Mouse (Mus musculus) bone marrow macrophage, adult 2 months (primary cell): ENCODE data around the gene Tcaim.

Experiments
- CTCF ChIP-seq: IDR thresholded peaks from 2 replicates; pipeline ENCODE4 v1.5.1; 2012; ENCODE audit warnings: low read depth, mild to moderate bottlenecking, low read length, moderate library complexity
- POLR2A ChIP-seq: IDR thresholded peaks from 2 replicates; pipeline ENCODE4 v1.6.1; 2012; ENCODE audit warnings: mild to moderate bottlenecking, low read depth, low read length, borderline replicate concordance

DNA sequence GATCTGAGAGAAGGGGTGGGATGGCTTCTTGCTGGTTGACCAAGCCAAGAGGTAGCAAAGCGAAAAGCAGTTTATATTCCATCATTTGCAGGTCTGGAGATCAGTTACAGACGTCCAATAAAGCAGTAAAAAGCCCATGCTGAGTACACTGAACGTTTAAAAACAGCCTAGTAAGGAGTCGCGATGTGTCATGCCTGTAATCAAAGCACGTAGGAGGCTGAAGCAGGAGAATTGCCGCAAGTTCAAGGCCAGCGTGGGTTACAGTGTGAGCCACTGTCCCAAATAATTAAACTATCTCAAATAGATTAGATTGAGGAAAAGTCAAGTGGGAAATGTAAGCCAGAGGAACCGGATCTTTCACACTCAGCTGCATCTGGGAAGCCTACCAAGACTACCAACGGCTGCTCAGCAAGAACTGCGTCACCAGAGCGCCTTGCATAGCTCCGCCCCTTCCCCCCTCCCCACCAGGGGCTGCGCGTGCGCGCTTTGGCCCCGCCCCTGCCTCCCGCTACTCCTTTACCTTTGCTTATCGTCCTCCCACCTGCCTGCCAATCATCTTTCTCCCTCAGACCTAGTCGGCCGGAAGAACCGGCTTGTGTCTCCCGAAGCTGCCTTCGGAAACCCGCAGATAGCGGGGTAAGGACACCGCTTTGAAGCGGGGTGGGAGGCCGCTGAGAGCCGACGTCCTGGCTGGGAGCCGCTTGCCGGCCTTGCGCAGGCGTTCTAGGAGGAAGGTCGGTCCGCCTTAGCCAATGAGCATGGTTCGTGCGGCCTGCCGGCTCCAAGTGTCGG lies at the start of gene Tcaim:
- TF ChIP-seq CTCF = no peak
- TF ChIP-seq POLR2A = peak; percentile 42; the same call in 1 of the 2 replicates
